Mouse (Mus musculus) heart, postnatal 0 days (tissue): ENCODE data around the gene Pfkfb3. TPM values are rescaled to one million over a fixed set of nuclear protein-coding genes. Genes with fewer than 3 reads are reported as not detected.

Source experiments
- ATAC-seq: fragments of 200-750 bp; cut with Nextera tagmentation; 2 replicates; pipeline ENCODE4 v1.8.0; 2017; ENCODE audit warnings: low read depth, moderate number of reproducible peaks, moderate library complexity; ENCODE audit not compliant: insufficient read depth
- DNase-seq: peaks from one replicate; pipeline ENCODE4 v3.0.0-alpha.2; 2016; ENCODE audit warnings: low spot score
- H3K27ac ChIP-seq: fragments of 300-500 bp; sonication (generic); 2 replicates; pipeline ENCODE4 v1.5.1; 2014; ENCODE audit warnings: low read depth, mild to moderate bottlenecking
- H3K27me3 ChIP-seq: fragments of 300-500 bp; sonication (generic); 2 replicates; pipeline ENCODE4 v1.6.1; 2014; ENCODE audit warnings: low read length, mixed read lengths; ENCODE audit not compliant: control insufficient read depth, insufficient read depth
- H3K36me3 ChIP-seq: fragments of 300-500 bp; sonication (generic); replicated peaks from 2 replicates; pipeline ENCODE4 v1.6.1; 2014; ENCODE audit warnings: low read length, mixed read lengths; ENCODE audit not compliant: control insufficient read depth, insufficient read depth
- H3K4me1 ChIP-seq: fragments of 300-500 bp; sonication (generic); 2 replicates; pipeline ENCODE4 v1.6.1; 2014; ENCODE audit warnings: antibody characterized with exemption; ENCODE audit not compliant: control insufficient read depth, insufficient read depth
- H3K4me2 ChIP-seq: fragments of 300-500 bp; sonication (generic); 2 replicates; pipeline ENCODE4 v1.6.1; 2014; ENCODE audit warnings: low read depth, mild to moderate bottlenecking, low read length, moderate library complexity
- H3K4me3 ChIP-seq: fragments of 300-500 bp; sonication (generic); 2 replicates; pipeline ENCODE4 v1.5.1; 2014; ENCODE audit warnings: low read depth, low read length
- H3K9ac ChIP-seq: fragments of 300-500 bp; sonication (generic); replicated peaks from 2 replicates; pipeline ENCODE4 v1.6.1; 2014; ENCODE audit warnings: low read depth, low read length, mixed read lengths
- H3K9me3 ChIP-seq: fragments of 300-500 bp; sonication (generic); replicated peaks from 2 replicates; pipeline ENCODE4 v1.6.1; 2016; ENCODE audit warnings: low read length; ENCODE audit not compliant: control insufficient read depth
- CTCF ChIP-seq: IDR thresholded peaks from 2 replicates; pipeline ENCODE4 v1.5.1; 2016; ENCODE audit warnings: antibody characterized with exemption, control low read depth, low read depth
- EP300 ChIP-seq: IDR thresholded peaks from 2 replicates; pipeline ENCODE4 v1.6.1; 2016; ENCODE audit warnings: antibody characterized with exemption, low read depth
- WGBS: fragments of 180-500 bp; shearing (Covaris S2); extraction: QIAGEN DNeasy Blood & Tissue Kit; methylation state at CpG from one replicate; pipeline ENCODE4 v1.1.7; 2014; 5-methylcytosine and 5-hydroxymethylcytosine counted together
- polyA plus RNA-seq: library from polyadenylated mRNA; unstranded; fragments of >200 nt; fragmentation: Nextera tagmentation; extraction: Ambion mirVana; gene quantifications from 2 replicates; pipeline ENCODE4 v1.2.1, GENCODE M21; 2015
- total RNA-seq: library from RNA; depleted of rRNA; stranded (reverse); fragments of >200 nt; gene quantifications from 2 replicates; pipeline ENCODE4 v1.2.3, GENCODE M21; 2014; ENCODE audit warnings: low replicate concordance

Pfkfb3 gene
- total and polyA plus RNA-seq, 2 experiments from 2014 or later: 2.4 to 3.5 TPM

- 0 out of 2 replicates have a peak, but pooled peaks have one; percentile 45 for TF ChIP-seq EP300
- TF ChIP-seq CTCF: peak; percentile 86
- Histone ChIP-seq H3K4me3 (peak overlapping the region; percentile 59), H3K36me3 (peaks cover 5% of the 10 kb centered on the region; the same call in 1 of the 2 replicates), H3K9ac (peak overlapping the region; percentile 49), H3K9me3 (no peaks in the 10 kb centered on the region), H3K27ac (peak overlapping the region; percentile 83), H3K4me2 (peak overlapping the region; percentile 80), H3K27me3 (no peaks in the 10 kb centered on the region), H3K4me1 (peaks cover 14% of the 10 kb centered on the region; the same call in 1 of the 2 replicates)
- ATAC-seq (peak; percentile 89), DNase-seq (peak; percentile 88)
- under 1% methylated on average over 76 of the region's 76 CpGs for WGBS
These were observed 52.3 kb downstream of the Pfkfb3 start for GRCm38 (mm10) chr2:11501301-11502254.

- TF ChIP-seq EP300 (no peak), CTCF (no peak)
- peaks cover 15% of the 10 kb centered on the region; the same call in 1 of the 2 replicates for H3K4me1 ChIP-seq
- peak overlapping the region; percentile 59 for H3K4me3 ChIP-seq
- peaks cover 5% of the 10 kb centered on the region; the same call in 1 of the 2 replicates for H3K36me3 ChIP-seq
- peak overlapping the region; percentile 83 for H3K27ac ChIP-seq
- DNase-seq: peak; percentile 30
- peak overlapping the region; percentile 80 for H3K4me2 ChIP-seq
- H3K9ac ChIP-seq: peak overlapping the region; percentile 49; the same call in 1 of the 2 replicates
- 6% methylated on average over 8 of the region's 8 CpGs for WGBS
- H3K27me3 ChIP-seq: no peaks in the 10 kb centered on the region
- no peak for ATAC-seq
- H3K9me3 ChIP-seq: no peaks in the 10 kb centered on the region
These were observed 53.2 kb downstream of the Pfkfb3 start for GRCm38 (mm10) chr2:11500666-11501065.

- H3K4me1 ChIP-seq: peaks cover 21% of the 10 kb centered on the region
- no peaks in the 10 kb centered on the region for H3K9me3 ChIP-seq
- H3K4me3 ChIP-seq: no peak overlapping the region
- no peak overlapping the region for H3K27ac ChIP-seq
- WGBS: 79% methylated on average over 3 of the region's 3 CpGs
- no peaks in the 10 kb centered on the region for H3K27me3 ChIP-seq
- H3K36me3 ChIP-seq: peaks cover 29% of the 10 kb centered on the region
- no peak overlapping the region for H3K9ac ChIP-seq
- no peak for ATAC-seq
- no peak overlapping the region for H3K4me2 ChIP-seq
- TF ChIP-seq EP300: no peak
- TF ChIP-seq CTCF: no peak
- DNase-seq: no peak
These were observed 57.3 kb downstream of the Pfkfb3 start for GRCm38 (mm10) chr2:11496601-11497031.

GRCm38 (mm10) chr2:11494841-11495255 lies 59.0 kb downstream of the Pfkfb3 start:
- TF ChIP-seq CTCF: no peak
- no peak for TF ChIP-seq EP300
- Histone ChIP-seq H3K4me1 (peaks cover 14% of the 10 kb centered on the region; the same call in 1 of the 2 replicates), H3K9ac (no peak overlapping the region), H3K36me3 (peaks cover 47% of the 10 kb centered on the region), H3K27me3 (no peaks in the 10 kb centered on the region), H3K4me2 (no peak overlapping the region), H3K27ac (no peak overlapping the region), H3K4me3 (no peak overlapping the region), H3K9me3 (no peaks in the 10 kb centered on the region)
- 47% methylated on average over 7 of the region's 7 CpGs for WGBS
- DNase-seq (peak; percentile 35), ATAC-seq (peak; percentile 61)

GRCm38 (mm10) chr2:11492855-11493254 lies 61.0 kb downstream of the Pfkfb3 start:
- WGBS: 85% methylated on average over 5 of the region's 5 CpGs
- H3K4me3 ChIP-seq: no peak overlapping the region
- TF ChIP-seq EP300 (no peak), CTCF (no peak)
- H3K27me3 ChIP-seq: no peaks in the 10 kb centered on the region
- H3K36me3 ChIP-seq: peaks cover 57% of the 10 kb centered on the region
- no peak overlapping the region for H3K9ac ChIP-seq
- DNase-seq (no peak), ATAC-seq (no peak)
- H3K4me2 ChIP-seq: no peak overlapping the region
- H3K9me3 ChIP-seq: no peaks in the 10 kb centered on the region
- H3K4me1 ChIP-seq: peaks cover 14% of the 10 kb centered on the region; the same call in 1 of the 2 replicates
- H3K27ac ChIP-seq: no peak overlapping the region
